Mouse (Mus musculus) limb, embryonic 12.5 days (tissue): Measurements from ENCODE around the gene Dpp9. TPM values are rescaled to one million over a fixed set of nuclear protein-coding genes. Genes with fewer than 3 reads are reported as not detected.

Experiments used
- ATAC-seq: fragments of 200-750 bp; cut with Nextera tagmentation; 2 replicates; pipeline ENCODE4 v1.8.0; 2017; ENCODE audit warnings: low read depth, moderate TSS enrichment; ENCODE audit not compliant: insufficient number of reproducible peaks, insufficient read depth, low FRiP score, low TSS enrichment
- H3K27ac ChIP-seq: fragments of 300-500 bp; sonication (generic); 2 replicates; pipeline ENCODE4 v1.5.1; 2016; ENCODE audit warnings: mild to moderate bottlenecking, moderate library complexity
- H3K27me3 ChIP-seq: fragments of 300-500 bp; sonication (generic); 2 replicates; pipeline ENCODE4 v1.6.1; 2016; ENCODE audit warnings: mild to moderate bottlenecking, moderate library complexity
- H3K36me3 ChIP-seq: fragments of 300-500 bp; sonication (generic); 2 replicates; pipeline ENCODE4 v1.6.1; 2016; ENCODE audit warnings: mild to moderate bottlenecking, moderate library complexity
- H3K4me1 ChIP-seq: fragments of 300-500 bp; sonication (generic); replicated peaks from 2 replicates; pipeline ENCODE4 v1.6.1; 2016
- H3K4me2 ChIP-seq: fragments of 300-500 bp; sonication (generic); 2 replicates; pipeline ENCODE4 v1.6.1; 2016; ENCODE audit warnings: mild to moderate bottlenecking, moderate library complexity
- H3K4me3 ChIP-seq: fragments of 300-500 bp; sonication (generic); replicated peaks from 2 replicates; pipeline ENCODE4 v1.5.1; 2016; ENCODE audit warnings: mild to moderate bottlenecking
- H3K9ac ChIP-seq: fragments of 300-500 bp; sonication (generic); replicated peaks from 2 replicates; pipeline ENCODE4 v1.6.1; 2016; ENCODE audit warnings: mild to moderate bottlenecking, moderate library complexity
- H3K9me3 ChIP-seq: fragments of 300-500 bp; sonication (generic); 2 replicates; pipeline ENCODE4 v1.6.1; 2016; ENCODE audit warnings: mild to moderate bottlenecking, moderate library complexity
- WGBS: fragments of 180-500 bp; shearing (Covaris S2); methylation state at CpG from one replicate; pipeline ENCODE4 v1.1.7; 2016; 5-methylcytosine and 5-hydroxymethylcytosine counted together
- microRNA counts: library from miRNA; unstranded; fragments of <30 nt; microRNA quantifications from one replicate; lab custom pipeline; 2017
- microRNA-seq: library from miRNA; unstranded; fragments of <30 nt; microRNA quantifications from one replicate; pipeline ENCODE4, GENCODE M21; 2017
- polyA plus RNA-seq: library from polyadenylated mRNA; unstranded; fragments of >200 nt; fragmentation: Nextera tagmentation; extraction: Ambion mirVana; gene quantifications from 2 replicates; pipeline ENCODE4 v1.2.1, GENCODE M21; 2016

The Dpp9 gene
- polyA plus RNA-seq, 1 experiment from 2014 or later, result 36.2 TPM

- WGBS, result 9% methylated on average over 18 of the region's 21 CpGs
- H3K9ac ChIP-seq, result peak overlapping the region; percentile 67
These were observed 79.3 kb downstream of the Dpp9 start for GRCm38 (mm10) chr17:56139355-56139754.

GRCm38 (mm10) chr17:56137839-56138613, 80.7 kb downstream of the Dpp9 start:
- Histone ChIP-seq H3K4me3 (peak overlapping the region; percentile 74), H3K9me3 (no peaks in the 10 kb centered on the region), H3K27me3 (peaks cover 79% of the 10 kb centered on the region), H3K36me3 (no peaks in the 10 kb centered on the region), H3K9ac (no peak overlapping the region; the same call in 1 of the 2 replicates), H3K4me2 (peak overlapping the region; percentile 35), H3K4me1 (peaks cover 39% of the 10 kb centered on the region), H3K27ac (no peak overlapping the region)
- 18% methylated on average over 25 of the region's 25 CpGs for WGBS
- no peak for ATAC-seq

More at GRCm38 (mm10) chr17:56139355-56139754, 79.3 kb downstream of the Dpp9 start:
- H3K9me3 ChIP-seq, result no peaks in the 10 kb centered on the region
- peaks cover 92% of the 10 kb centered on the region for H3K27me3 ChIP-seq
- peaks cover 31% of the 10 kb centered on the region for H3K4me1 ChIP-seq
- peak overlapping the region; percentile 74 for H3K4me3 ChIP-seq
- no peak overlapping the region for H3K27ac ChIP-seq
- ATAC-seq, result no peak
- peak overlapping the region; percentile 98 for H3K4me2 ChIP-seq
- H3K36me3 ChIP-seq, result no peaks in the 10 kb centered on the region

MicroRNA genes within 50 kb of the gene (microRNA counts, 519-probe panel; counts per million panel counts)
- microRNA mmu-miR-7b (lab: Ali Mortazavi, UCI), result not detected

Small RNAs within 50 kb of the gene (microRNA-seq; reads per million reads assigned to microRNA genes)
- not detected for gene Gm44397
- 2.8 reads per million, percentile 7 among the genes with 10 or more reads in this experiment for gene Mir7b

Other genes with a start within 250 kb of the Dpp9 start
- 52.6 and 54.1 TPM in 2 replicates for gene Shd, start 248.4 kb downstream of the Dpp9 start, polyA plus RNA-seq
- gene Fsd1, start 232.4 kb downstream of the Dpp9 start, polyA plus RNA-seq, result 42.4 and 43.2 TPM in 2 replicates
- gene Stap2, start 213.3 kb downstream of the Dpp9 start, polyA plus RNA-seq, result 7.2 and 9.2 TPM in 2 replicates
- gene Mpnd, start 213.2 kb downstream of the Dpp9 start, polyA plus RNA-seq, result 165 and 169 TPM in 2 replicates
- gene Sh3gl1, start 182.3 kb downstream of the Dpp9 start, polyA plus RNA-seq, result 171 and 175 TPM in 2 replicates
- 48.8 and 51.2 TPM in 2 replicates for gene Chaf1a, start 178.5 kb downstream of the Dpp9 start, polyA plus RNA-seq
- gene Ubxn6, start 143.9 kb downstream of the Dpp9 start, polyA plus RNA-seq, result 42.0 and 46.4 TPM in 2 replicates
- 176 and 189 TPM in 2 replicates for gene Hdgfl2, start 139.3 kb downstream of the Dpp9 start, polyA plus RNA-seq
- 0.12 and 0.23 TPM in 2 replicates for gene Plin4, start 109.1 kb downstream of the Dpp9 start, polyA plus RNA-seq
- 0.10 TPM in 2 replicates for gene Plin5, start 101.3 kb downstream of the Dpp9 start, polyA plus RNA-seq
- 0.24 TPM in 1 of 2 replicates, not detected in the other for gene Lrg1, start 96.9 kb downstream of the Dpp9 start, polyA plus RNA-seq
- 3.1 and 3.3 TPM in 2 replicates for gene Sema6b, start 78.6 kb downstream of the Dpp9 start, polyA plus RNA-seq
- gene Tnfaip8l1, start 56.4 kb downstream of the Dpp9 start, polyA plus RNA-seq, result 8.3 and 9.5 TPM in 2 replicates
- 69.3 and 78.4 TPM in 2 replicates for gene Mydgf, start 35.0 kb downstream of the Dpp9 start, polyA plus RNA-seq
- 13.4 and 14.6 TPM in 2 replicates for gene Fem1a, start 37.9 kb upstream of the Dpp9 start, polyA plus RNA-seq
- gene Ticam1, start 57.9 kb upstream of the Dpp9 start, polyA plus RNA-seq, result 3.0 and 3.8 TPM in 2 replicates
- gene Plin3, start 74.0 kb upstream of the Dpp9 start, polyA plus RNA-seq, result 62.7 and 71.7 TPM in 2 replicates
- not detected in 2 replicates for gene Arrdc5, start 81.4 kb upstream of the Dpp9 start, polyA plus RNA-seq
- gene Uhrf1, start 84.4 kb upstream of the Dpp9 start, polyA plus RNA-seq, result 198 and 199 TPM in 2 replicates
- 53.1 and 54.3 TPM in 2 replicates for gene Kdm4b, start 107.2 kb upstream of the Dpp9 start, polyA plus RNA-seq